14 mouse cellular contexts compared by ENCODE assay signal in genomic region chr3:14889085-14889484, GRCm38 (mm10). TPM values are rescaled to one million over a fixed set of nuclear protein-coding genes. Genes with fewer than 3 reads are reported as not detected.
DNase-seq lines count a peak whose midpoint lies in the region; ATAC-seq and TF ChIP-seq lines count a peak whose summit lies in the region.
"Had no signal": no experiment of that assay in that cellular context is flagged by ENCODE, and none has a peak within 500 bp of the region (broad histone marks: within the 10 kb centered on the region; RNA-seq: fewer than 3 reads in every experiment).

No protein-coding gene starts in this region.

- no peak for DNase-seq in heart, postnatal 14 days
- peak; percentile 58 for DNase-seq in lung, embryonic 14.5 days
- no peak for DNase-seq in lung, postnatal 4 days
- peak; percentile 30 for DNase-seq in MEL (ENCODE audit: low read depth, low spot score)
- no peak for DNase-seq in gastrocnemius, postnatal 25 days
- no peak for DNase-seq in adrenal gland, postnatal 14 days
- DNase-seq: layer of hippocampus, adult 9-11 months; spleen, adult 18-20 months; thymus, postnatal 14 days had no signal

- peaks cover 19% of the 10 kb centered on the region for H3K4me1 ChIP-seq in heart, embryonic 13.5 days
- peaks cover 15% of the 10 kb centered on the region; the same call in 1 of the 2 replicates for H3K4me1 ChIP-seq in lung, embryonic 14.5 days (ENCODE audit: insufficient read depth)
- H3K4me1 ChIP-seq in MEL (ENCODE audit: control insufficient read depth in 1 of 2, insufficient read depth in 2 of 2, low read length in 2 of 2): peaks cover 23 to 25% of the 10 kb centered on the region in 2 experiments
- H3K4me1 ChIP-seq in liver, embryonic 15.5 days (replicated peaks): peaks cover 20% of the 10 kb centered on the region
- H3K4me1 ChIP-seq: hindbrain, embryonic 15.5 days had no signal

- H3K4me2 ChIP-seq in heart, embryonic 13.5 days: peak overlapping the region; percentile 74
- H3K4me2 ChIP-seq in lung, embryonic 14.5 days: peak overlapping the region; percentile 70
- H3K4me2 ChIP-seq in liver, embryonic 15.5 days: peak overlapping the region; percentile 74
- H3K4me2 ChIP-seq: forebrain, embryonic 12.5 days; hindbrain, embryonic 15.5 days; limb, embryonic 13.5 days had no signal

- H3K27ac ChIP-seq in heart, embryonic 13.5 days (replicated peaks): peak overlapping the region; percentile 48
- peak overlapping the region; percentile 92 for H3K27ac ChIP-seq in lung, embryonic 14.5 days (ENCODE audit: low read depth)
- H3K27ac ChIP-seq in MEL (ENCODE audit: control insufficient read depth, low read depth, low read length): peak overlapping the region; percentile 63
- peak overlapping the region; percentile 99 for H3K27ac ChIP-seq in liver, embryonic 15.5 days (replicated peaks)
- H3K27ac ChIP-seq: forebrain, embryonic 12.5 days; hindbrain, embryonic 15.5 days; limb, embryonic 13.5 days had no signal

- H3K9me3 ChIP-seq in heart, embryonic 13.5 days: no peaks in the 10 kb centered on the region
- no peaks in the 10 kb centered on the region for H3K9me3 ChIP-seq in lung, embryonic 14.5 days (ENCODE audit: low read depth, low read length)
- H3K9me3 ChIP-seq in MEL (replicated peaks; ENCODE audit: insufficient read depth, low read length): no peaks in the 10 kb centered on the region
- H3K9me3 ChIP-seq in liver, embryonic 15.5 days (replicated peaks): no peaks in the 10 kb centered on the region
- H3K9me3 ChIP-seq: forebrain, embryonic 12.5 days; hindbrain, embryonic 15.5 days; limb, embryonic 13.5 days had no signal

- H3K4me3 ChIP-seq in heart, embryonic 13.5 days: peak overlapping the region; percentile 83
- peak overlapping the region; percentile 82 for H3K4me3 ChIP-seq in lung, embryonic 14.5 days (ENCODE audit: low read depth, low read length)
- peak overlapping the region; percentile 28 to 46 for H3K4me3 ChIP-seq in MEL (ENCODE audit: control insufficient read depth in 1 of 2, insufficient read depth in 1 of 2, low read depth in 2 of 2, low read length in 2 of 2)
- peak overlapping the region; percentile 86 for H3K4me3 ChIP-seq in liver, embryonic 15.5 days (replicated peaks)
- H3K4me3 ChIP-seq: forebrain, embryonic 12.5 days; hindbrain, embryonic 15.5 days; limb, embryonic 13.5 days had no signal

- no peak for TF ChIP-seq RAD21 in MEL (IDR thresholded peaks at IDR 0.05; ENCODE audit: low read depth, low read length)

- no peak overlapping the region for H3K9ac ChIP-seq in heart, embryonic 13.5 days
- peak overlapping the region; percentile 87 for H3K9ac ChIP-seq in lung, embryonic 14.5 days
- H3K9ac ChIP-seq in MEL (ENCODE audit: control insufficient read depth, low read depth, low read length, poor library complexity, severe bottlenecking): peak overlapping the region; percentile 47
- peak overlapping the region; percentile 99 for H3K9ac ChIP-seq in liver, embryonic 15.5 days
- H3K9ac ChIP-seq: forebrain, embryonic 12.5 days; hindbrain, embryonic 15.5 days; limb, embryonic 13.5 days had no signal

- no peak for TF ChIP-seq POLR2A in MEL (IDR thresholded peaks at IDR 0.05; ENCODE audit: control insufficient read depth in 1 of 2, insufficient read depth in 1 of 2, low read depth in 1 of 2, low read length in 2 of 2, poor library complexity in 1 of 2)

- WGBS in heart, embryonic 13.5 days: 55% methylated on average over 2 of the region's 2 CpGs
- 45% methylated on average over 2 of the region's 2 CpGs for WGBS in lung, embryonic 14.5 days
- WGBS in liver, embryonic 15.5 days (ENCODE audit: insufficient replicate concordance): 19% methylated on average over 2 of the region's 2 CpGs

- TF ChIP-seq CTCF in lung, embryonic 14.5 days (IDR thresholded peaks at IDR 0.05; ENCODE audit: low read depth): no peak
- TF ChIP-seq CTCF in MEL (IDR thresholded peaks at IDR 0.05 in 2 of 3, conservative IDR thresholded peaks at IDR 0.05 in 1 of 3; ENCODE audit: control insufficient read depth in 1 of 3, insufficient read depth in 1 of 3, low read depth in 2 of 3, low read length in 3 of 3, poor library complexity in 1 of 3, severe bottlenecking in 1 of 3): no peak

- intact Hi-C loops in heart, postnatal 14 days (cut with DNase I): no loop called here

- peaks cover 52% of the 10 kb centered on the region for H3K79me2 ChIP-seq in MEL (ENCODE audit: control insufficient read depth, insufficient read depth, low read length, poor library complexity)

- no peak for TF ChIP-seq EP300 in MEL (IDR thresholded peaks at IDR 0.05; ENCODE audit: low read depth in 1 of 2, low read length in 2 of 2)

- no peaks in the 10 kb centered on the region for H3K27me3 ChIP-seq in heart, embryonic 13.5 days (replicated peaks)
- no peaks in the 10 kb centered on the region for H3K27me3 ChIP-seq in lung, embryonic 14.5 days (ENCODE audit: insufficient read depth, low read length)
- H3K27me3 ChIP-seq in MEL (ENCODE audit: control insufficient read depth in 1 of 2, insufficient read depth in 2 of 2, low read length in 2 of 2): no peaks in the 10 kb centered on the region
- no peaks in the 10 kb centered on the region for H3K27me3 ChIP-seq in liver, embryonic 15.5 days
- H3K27me3 ChIP-seq: hindbrain, embryonic 15.5 days had no signal

- H3K36me3 ChIP-seq in heart, embryonic 13.5 days: no peaks in the 10 kb centered on the region
- peaks cover 27% of the 10 kb centered on the region; the same call in 1 of the 2 replicates for H3K36me3 ChIP-seq in lung, embryonic 14.5 days (ENCODE audit: insufficient read depth)
- H3K36me3 ChIP-seq in MEL (ENCODE audit: control insufficient read depth in 1 of 2, insufficient read depth in 2 of 2, low read length in 2 of 2): peaks cover 10 to 53% of the 10 kb centered on the region in 2 experiments
- peaks cover 58% of the 10 kb centered on the region for H3K36me3 ChIP-seq in liver, embryonic 15.5 days (replicated peaks)
- H3K36me3 ChIP-seq: forebrain, embryonic 12.5 days; hindbrain, embryonic 15.5 days; limb, embryonic 13.5 days had no signal

- no peak for ATAC-seq in heart, embryonic 13.5 days (ENCODE audit: extremely low read depth, insufficient number of reproducible peaks, low FRiP score, low TSS enrichment)
- ATAC-seq in lung, embryonic 14.5 days (ENCODE audit: insufficient read depth): no peak
- no peak for ATAC-seq in liver, embryonic 15.5 days (ENCODE audit: insufficient read depth)

TF ChIP-seq in MEL, 35 proteins besides CTCF, POLR2A, EP300 and RAD21:
- TF ChIP-seq MXI1 (IDR thresholded peaks at IDR 0.05; ENCODE audit: low read depth, low read length) (no peak), SIN3A (IDR thresholded peaks at IDR 0.05; ENCODE audit: low read length) (no peak)

RNA-seq across cellular contexts. Expression of gene Car2, which starts 3.0 kb away (rescaled TPM):
- 130 and 134 TPM in 2 replicates for polyA plus RNA-seq in heart, embryonic 13.5 days (2015; fragmentation: Nextera tagmentation; extraction: Ambion mirVana)
- total RNA-seq in heart, postnatal 14 days (2021): 1 to 10 TPM; 8.0 TPM
- 365 and 368 TPM in 2 replicates for polyA plus RNA-seq in lung, embryonic 14.5 days (2014; fragmentation: Nextera tagmentation; extraction: Ambion mirVana)
- total RNA-seq in MEL (2012; rRNA removed): 235 and 397 TPM in 2 replicates
- 100 to 1,000 TPM; 109 to 369 TPM for polyA plus RNA-seq in MEL (2012; ENCODE audit: insufficient read depth in 1 of 2, insufficient read length in 2 of 2, low read depth in 1 of 2, low replicate concordance in 2 of 2, missing spikeins in 1 of 2)
- 2,386 and 2,474 TPM in 2 replicates for polyA plus RNA-seq in liver, embryonic 15.5 days (2015; fragmentation: Nextera tagmentation; extraction: Ambion mirVana)
- total RNA-seq in gastrocnemius, postnatal 25 days (2021): 10 to 100 TPM in 1 of 2 experiments, 1 to 10 TPM in 1; 7.8 to 13.2 TPM
- 38.2 and 51.7 TPM in 2 replicates for total RNA-seq in adrenal gland, postnatal 14 days (2021)

RNA-seq across cellular contexts. Expression of gene Car3, which starts 25.8 kb away (rescaled TPM):
- polyA plus RNA-seq in heart, embryonic 13.5 days (2015; fragmentation: Nextera tagmentation; extraction: Ambion mirVana): 6.8 and 7.5 TPM in 2 replicates
- 10 to 100 TPM; 32.4 to 97.8 TPM for total RNA-seq in heart, postnatal 14 days (2021)
- 1.6 and 2.9 TPM in 2 replicates for polyA plus RNA-seq in lung, embryonic 14.5 days (2014; fragmentation: Nextera tagmentation; extraction: Ambion mirVana)
- total RNA-seq in MEL (2012; rRNA removed): 1.7 and 1.8 TPM in 2 replicates
- polyA plus RNA-seq in MEL (2012; ENCODE audit: insufficient read depth in 1 of 2, insufficient read length in 2 of 2, low read depth in 1 of 2, low replicate concordance in 2 of 2, missing spikeins in 1 of 2): 1 to 10 TPM in 1 of 2 experiments, not detected in 1; 4.9 TPM
- polyA plus RNA-seq in liver, embryonic 15.5 days (2015; fragmentation: Nextera tagmentation; extraction: Ambion mirVana): 140 and 151 TPM in 2 replicates
- 1,000 to 10,000 TPM in 1 of 2 experiments, 100 to 1,000 TPM in 1; 650 to 1,312 TPM for total RNA-seq in gastrocnemius, postnatal 25 days (2021)
- total RNA-seq in adrenal gland, postnatal 14 days (2021): 928 and 1,198 TPM in 2 replicates

Comparison
In these comparisons a context has a peak if more than half of its experiments do, and no peak if none do; other contexts are left out.
1. DNase-seq: peak in lung, embryonic 14.5 days (single experiment) and MEL (single experiment); none in heart, postnatal 14 days (0 of 2), lung, postnatal 4 days (0 of 2), gastrocnemius, postnatal 25 days (single experiment) and adrenal gland, postnatal 14 days (single experiment).
2. H3K27ac ChIP-seq: peak in every context shown above with its lines; median percentile 99 in liver, embryonic 15.5 days; 92 in lung, embryonic 14.5 days; 63 in MEL; 48 in heart, embryonic 13.5 days.
3. RNA of gene Car3, which starts 25.8 kb away (total RNA-seq): 650 to 1,312 TPM in gastrocnemius, postnatal 25 days, 928 to 1,198 TPM in adrenal gland, postnatal 14 days and 32.4 to 97.8 TPM in heart, postnatal 14 days; 1.7 to 1.8 TPM in MEL; every median in the first group is over 10 times any median in the second.
4. Peak in every context shown above with its lines, with median percentiles within 50 percentile points of each other: H3K4me2 ChIP-seq and H3K4me3 ChIP-seq.